Mouse (Mus musculus) retina, adult 2 months (tissue): ENCODE measurements around the gene Ubxn1.
"Not testable (repeated sequence)": the region's sequence is repeated elsewhere in the genome, so short reads cannot be mapped to it uniquely, and the experiment has no call there.

Source experiments
- DNase-seq: peaks from one replicate; pipeline ENCODE4 v3.0.0-alpha.2; 2012; ENCODE audit warnings: low read depth, low spot score

The Ubxn1 gene

DNA sequence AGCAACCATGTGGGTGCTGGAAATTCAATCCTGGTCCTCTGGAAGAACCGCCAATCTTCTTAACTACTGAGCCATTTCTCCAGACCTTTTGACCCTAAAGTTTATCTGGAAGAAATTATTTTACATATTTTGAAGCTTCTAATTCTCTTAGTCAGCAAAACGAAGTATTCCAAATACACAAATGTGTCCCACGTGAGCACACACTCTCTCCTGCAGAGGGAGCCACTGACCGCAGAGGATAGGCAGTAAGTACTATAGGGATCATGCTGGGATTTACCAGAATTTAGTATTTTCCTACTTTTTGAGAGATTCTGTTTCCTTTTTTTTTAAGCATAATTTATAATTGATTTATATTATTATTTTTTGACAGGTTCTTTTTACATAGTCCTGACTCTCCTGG is 13.6 kb upstream of the Ubxn1 start:
- no peak for DNase-seq

DNA sequence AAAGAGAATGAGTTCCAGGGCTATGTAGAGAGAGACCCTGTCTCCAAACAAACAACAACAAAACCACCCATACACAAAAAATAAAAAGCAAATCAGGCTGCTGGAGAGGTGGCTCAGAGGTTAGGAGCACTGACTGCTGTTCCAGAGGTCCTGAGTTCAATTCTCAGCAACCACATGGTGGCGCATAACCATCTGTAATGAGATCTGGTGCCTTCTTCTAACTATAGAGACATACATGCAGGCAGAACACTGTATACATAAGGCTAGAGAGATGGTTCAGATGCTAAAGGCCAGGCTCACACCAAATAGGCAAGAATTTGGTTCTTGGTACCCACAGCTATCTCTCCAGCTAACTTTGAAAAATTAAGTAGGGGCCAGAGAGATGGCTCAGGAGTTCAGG is 12.3 kb upstream of the Ubxn1 start:
- no peak for DNase-seq

DNA sequence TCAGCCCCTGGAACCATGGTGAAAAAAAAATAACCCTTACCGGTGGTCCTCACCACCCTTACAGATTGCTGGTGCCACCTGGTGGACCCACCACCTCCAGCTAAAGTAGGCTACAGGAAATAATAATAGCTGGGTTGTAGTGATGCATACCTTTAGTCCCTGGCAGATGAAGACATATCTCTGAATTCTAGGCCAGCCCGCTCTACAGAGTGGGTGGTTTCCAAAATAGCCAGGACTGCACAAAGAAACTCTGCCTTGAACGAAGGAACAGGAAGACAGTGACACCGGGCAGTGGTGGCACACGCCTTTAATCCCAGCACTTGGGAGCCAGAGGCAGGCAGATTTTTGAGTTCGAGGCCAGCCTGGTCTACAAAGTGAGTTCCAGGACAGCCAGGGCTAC is 7.0 kb upstream of the Ubxn1 start:
- DNase-seq: no peak

DNA sequence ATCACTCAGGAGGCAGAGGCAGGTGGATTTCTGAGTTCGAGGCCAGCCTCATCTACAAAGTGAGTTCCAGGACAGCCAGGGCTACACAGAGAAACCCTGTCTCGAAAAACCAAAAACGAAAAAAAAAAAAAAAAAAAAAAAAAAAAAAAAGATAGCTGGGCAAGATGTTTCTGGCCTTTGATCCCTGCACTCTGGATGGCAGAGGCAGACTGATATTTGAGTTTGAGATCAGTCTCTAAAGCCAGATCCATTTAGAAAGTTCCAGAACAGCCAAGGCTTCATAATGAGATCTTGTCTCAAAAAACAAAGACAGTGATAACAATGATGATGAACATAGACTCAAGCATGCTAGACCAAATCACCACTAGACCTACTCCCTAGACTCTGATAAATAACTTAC is 915 bp upstream of the Ubxn1 start:
- not testable (repeated sequence) for DNase-seq

DNA sequence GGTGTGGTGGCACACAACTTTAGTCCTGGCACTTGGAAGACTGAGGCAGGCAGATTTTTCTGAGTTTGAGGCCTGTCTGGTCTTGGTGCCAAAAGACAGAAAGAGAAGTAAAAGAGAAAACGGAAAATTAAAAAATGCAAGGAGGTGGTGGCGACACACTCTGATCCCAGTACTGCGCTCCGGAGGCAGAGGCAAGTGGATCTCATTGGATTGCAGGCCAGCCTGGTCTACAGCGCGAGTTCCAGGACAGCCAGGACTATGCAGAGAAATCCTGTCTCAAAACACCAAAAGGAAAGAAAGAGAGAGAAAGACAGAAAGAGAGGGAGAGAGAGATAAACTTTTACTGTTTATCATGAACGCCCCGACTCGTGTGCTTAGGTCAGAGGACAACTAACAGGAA is 458 bp upstream of the Ubxn1 start:
- no peak for DNase-seq

- DNase-seq: no peak
Observed at GRCm38 (mm10) chr19:8872266-8872840, 1.1 kb downstream of the Ubxn1 start.

DNA sequence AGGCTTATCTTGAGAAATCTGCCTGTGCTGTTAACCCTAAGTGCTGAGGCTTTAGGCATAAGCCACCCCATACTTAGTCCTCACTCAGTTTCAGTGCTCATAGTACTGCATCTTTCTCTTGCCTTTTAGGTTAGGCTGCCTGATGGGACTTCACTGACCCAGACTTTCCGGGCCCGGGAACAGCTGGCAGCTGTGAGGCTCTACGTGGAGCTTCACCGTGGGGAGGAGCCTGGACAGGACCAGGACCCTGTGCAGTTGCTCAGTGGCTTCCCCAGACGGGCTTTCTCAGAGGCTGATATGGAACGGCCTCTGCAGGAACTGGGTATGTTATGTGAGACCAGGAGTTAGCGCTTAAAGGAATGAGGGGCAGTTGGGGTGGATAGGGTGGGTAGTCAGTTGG is 3.7 kb downstream of the Ubxn1 start:
- no peak for DNase-seq

- DNase-seq: peak; percentile 80
Observed at GRCm38 (mm10) chr19:8880311-8881033, 9.2 kb downstream of the Ubxn1 start, which contains the start of gene Uqcc3. Gene Uqcc3, minus strand, starts transcription at chr19:8880923.

GRCm38 (mm10) chr19:8881034-8881392 is 9.7 kb downstream of the Ubxn1 start:
- no peak for DNase-seq

DNA sequence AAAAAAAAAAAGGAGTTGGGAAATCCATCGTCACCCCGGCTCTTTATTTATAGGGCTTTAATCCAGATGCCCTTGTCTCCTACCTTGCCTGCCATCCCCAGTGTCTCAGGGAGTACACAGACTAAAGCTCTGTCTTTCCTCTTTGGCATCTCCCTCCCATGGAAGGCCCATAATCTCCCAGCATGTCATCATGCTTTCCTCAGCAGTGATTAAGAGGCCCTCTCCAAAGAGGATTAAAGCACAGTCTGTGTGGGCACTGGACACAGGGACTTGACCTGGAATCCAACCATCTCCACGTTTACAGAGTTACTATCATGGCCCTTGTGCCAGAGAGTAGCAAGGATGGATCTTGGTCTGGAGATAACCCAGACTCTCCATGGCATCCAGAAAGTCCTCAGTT is 12.3 kb downstream of the Ubxn1 start, which contains the start of the genes Lbhd1 and Gm49403:
Gene Lbhd1 (plus strand): TSS at position 117 of the 400 bp plus-strand sequence.
Gene Gm49403 (plus strand): TSS at position 315 of the 400 bp plus-strand sequence.
- peak; percentile 95 for DNase-seq

DNA sequence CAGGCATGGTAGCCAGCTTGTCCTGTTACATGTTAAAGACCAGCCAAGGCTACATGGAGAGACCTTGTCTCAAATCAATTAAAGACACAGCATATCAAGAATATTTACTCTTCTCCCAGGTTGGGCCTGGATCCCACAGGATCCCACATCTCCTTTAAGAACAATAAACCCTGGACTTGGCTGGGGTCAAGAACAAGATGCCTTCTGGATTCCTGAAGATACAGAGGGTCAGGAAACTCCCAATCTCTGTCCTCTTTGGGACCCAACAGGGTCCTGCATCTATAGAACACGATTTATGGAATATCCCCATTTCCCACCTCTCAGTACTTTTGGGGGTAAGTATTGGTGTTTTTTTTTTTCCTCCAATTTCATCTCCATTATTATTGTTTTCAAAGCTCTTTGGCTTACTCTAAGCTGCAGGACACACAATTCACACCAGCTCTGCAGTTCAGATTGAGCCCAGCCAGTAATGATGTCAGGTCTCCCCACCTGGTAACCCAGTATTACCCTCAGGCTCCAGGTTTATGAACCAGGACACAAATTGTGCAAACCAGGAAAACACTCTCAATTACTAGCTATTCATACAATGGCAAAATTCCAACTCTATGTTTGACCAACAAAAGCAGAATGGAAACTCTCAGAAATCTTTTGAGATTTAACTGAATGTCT is 15.8 kb downstream of the Ubxn1 start:
- no peak for DNase-seq

DNA sequence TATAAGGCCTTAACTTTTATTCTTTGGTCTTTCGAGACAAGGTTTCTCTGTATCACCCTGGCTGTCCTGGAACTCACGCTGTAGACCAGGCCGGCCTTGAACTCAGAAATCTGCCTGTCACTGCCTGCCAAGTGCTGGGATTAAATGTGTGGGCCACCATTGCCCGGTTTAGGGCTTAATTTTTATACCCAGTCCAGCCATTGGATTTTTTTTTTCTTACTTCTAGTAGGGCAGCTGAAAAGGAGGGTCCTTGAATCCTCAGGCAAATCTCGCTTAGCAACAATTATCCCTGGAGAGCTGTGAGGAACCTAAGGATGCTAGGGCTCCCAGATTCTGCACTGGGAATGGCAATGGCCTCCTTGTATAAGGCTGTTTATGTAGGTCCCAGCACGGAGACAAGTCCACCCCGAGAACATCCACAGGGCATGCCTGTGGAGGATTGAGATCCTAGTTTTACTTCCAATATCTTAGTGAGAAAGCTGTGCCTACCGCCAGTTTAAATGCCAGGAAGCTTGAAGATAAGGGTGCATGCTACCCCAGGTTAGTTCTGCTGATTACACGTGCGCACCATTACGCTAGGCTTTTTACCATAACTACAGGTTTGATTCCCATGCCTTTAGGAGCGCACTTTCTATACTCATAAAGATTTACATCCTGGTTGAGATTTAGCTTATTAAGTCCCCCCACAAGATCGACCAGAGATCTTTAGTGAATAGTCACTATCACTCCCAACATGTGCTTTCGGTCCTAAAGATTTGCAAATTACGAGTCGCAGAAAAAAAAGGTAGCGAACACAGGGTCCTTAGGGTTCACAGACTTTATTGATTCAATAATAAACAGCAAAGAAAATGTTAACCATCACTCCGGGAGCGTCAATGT is 16.5 kb downstream of the Ubxn1 start:
- DNase-seq: no peak

DNA sequence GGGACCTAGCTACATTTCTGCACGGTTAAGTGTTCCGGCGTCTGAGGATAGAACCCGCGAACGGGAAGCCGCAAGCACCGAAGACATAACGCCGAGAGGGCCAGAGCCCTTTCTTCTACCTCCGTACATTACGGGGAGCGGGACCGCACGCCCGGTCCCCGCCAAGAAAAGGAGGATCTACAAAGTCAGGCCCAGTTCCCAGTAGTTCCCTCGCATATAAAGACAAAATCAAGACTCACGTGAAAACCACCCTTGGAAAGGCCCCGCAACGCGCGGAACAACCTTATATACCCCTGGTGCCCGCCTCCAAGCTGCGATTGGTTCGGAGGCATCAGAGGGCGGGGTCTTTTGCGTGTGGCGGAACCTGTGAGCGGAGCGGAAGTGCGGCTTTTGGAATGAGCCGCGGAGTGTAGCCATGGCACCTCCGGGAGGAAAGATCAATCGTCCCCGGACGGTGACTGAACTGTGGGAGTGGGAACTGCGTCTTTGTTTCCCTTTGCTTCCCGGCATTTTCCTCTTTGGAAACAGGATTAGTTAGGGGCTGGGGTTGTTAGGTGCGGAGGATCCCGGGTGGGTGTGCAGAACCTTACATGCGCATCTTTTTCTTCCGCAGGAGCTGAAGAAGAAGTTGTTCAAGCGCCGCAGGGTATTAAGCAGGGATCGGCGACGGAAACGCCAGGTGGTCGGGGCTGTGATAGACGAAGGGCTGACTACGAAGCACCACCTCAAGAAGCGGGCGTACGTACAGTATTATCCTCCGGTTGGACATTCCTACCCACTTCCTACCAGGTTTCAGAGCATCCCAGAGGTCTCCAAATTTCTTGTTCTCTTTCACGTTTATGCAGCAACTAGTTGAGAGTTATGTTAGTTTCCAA is 17.5 kb downstream of the Ubxn1 start, which contains the start of the genes 1810009A15Rik and Gm49416:
Gene 1810009A15Rik (plus strand): TSS at position 343 of the 875 bp plus-strand sequence.
Gene Gm49416 (plus strand): TSS at position 416 of the 875 bp plus-strand sequence.
- DNase-seq: peak; percentile 86

- DNase-seq: peak; percentile 82
Observed at GRCm38 (mm10) chr19:8892829-8893766, 21.8 kb downstream of the Ubxn1 start, which contains the start of gene Ints5. Gene Ints5, plus strand, starts transcription at chr19:8893005.

GRCm38 (mm10) chr19:8895397-8895960 is 24.2 kb downstream of the Ubxn1 start:
- DNase-seq: no peak

- not testable (repeated sequence) for DNase-seq
Observed at GRCm38 (mm10) chr19:8896231-8896630, 24.9 kb downstream of the Ubxn1 start.

- not testable (repeated sequence) for DNase-seq
Observed at GRCm38 (mm10) chr19:8897211-8897864, 26.0 kb downstream of the Ubxn1 start.

GRCm38 (mm10) chr19:8897865-8898495 is 26.7 kb downstream of the Ubxn1 start, which contains the start of gene Ganab:
Gene Ganab, plus strand, starts transcription at chr19:8898071.
- DNase-seq: peak; percentile 87
